Mouse (Mus musculus) limb, embryonic 14.5 days (tissue): ENCODE measurements around the gene Rpl18. TPM values are rescaled to one million over a fixed set of nuclear protein-coding genes. Genes with fewer than 3 reads are reported as not detected.

Experiments
- ATAC-seq: fragments of 200-750 bp; cut with Nextera tagmentation; 2 replicates; pipeline ENCODE4 v1.8.0; 2017; ENCODE audit warnings: low read depth, moderate number of reproducible peaks, moderate TSS enrichment; ENCODE audit not compliant: low FRiP score
- DNase-seq: peaks from one replicate; pipeline ENCODE4 v3.0.0-alpha.2; 2015; ENCODE audit warnings: low spot score
- H3K27ac ChIP-seq: fragments of 300-500 bp; sonication (generic); replicated peaks from 2 replicates; pipeline ENCODE4 v1.5.1; 2014; ENCODE audit warnings: low read depth, mild to moderate bottlenecking, low read length, moderate library complexity, mixed read lengths
- H3K27me3 ChIP-seq: fragments of 300-500 bp; sonication (generic); 2 replicates; pipeline ENCODE4 v1.6.1; 2014; ENCODE audit warnings: low read length, mixed read lengths; ENCODE audit not compliant: control insufficient read depth, insufficient read depth
- H3K36me3 ChIP-seq: fragments of 300-500 bp; sonication (generic); 2 replicates; pipeline ENCODE4 v1.6.1; 2014; ENCODE audit warnings: mild to moderate bottlenecking, low read length, moderate library complexity, mixed read lengths; ENCODE audit not compliant: control insufficient read depth, insufficient read depth
- H3K4me1 ChIP-seq: fragments of 300-500 bp; sonication (generic); 2 replicates; pipeline ENCODE4 v1.6.1; 2014; ENCODE audit warnings: antibody characterized with exemption, low read length, mixed read lengths; ENCODE audit not compliant: control insufficient read depth, insufficient read depth
- H3K4me2 ChIP-seq: fragments of 300-500 bp; sonication (generic); replicated peaks from 2 replicates; pipeline ENCODE4 v1.6.1; 2014; ENCODE audit warnings: low read depth, mild to moderate bottlenecking, low read length, moderate library complexity; ENCODE audit not compliant: severe bottlenecking
- H3K4me3 ChIP-seq: fragments of 300-500 bp; sonication (generic); replicated peaks from 2 replicates; pipeline ENCODE4 v1.5.1; 2014; ENCODE audit warnings: low read length
- H3K9ac ChIP-seq: fragments of 300-500 bp; sonication (generic); 2 replicates; pipeline ENCODE4 v1.6.1; 2014; ENCODE audit warnings: mild to moderate bottlenecking, low read depth, low read length, moderate library complexity; ENCODE audit not compliant: severe bottlenecking
- H3K9me3 ChIP-seq: fragments of 300-500 bp; sonication (generic); 2 replicates; pipeline ENCODE4 v1.6.1; 2016; ENCODE audit warnings: low read length; ENCODE audit not compliant: control insufficient read depth
- POLR2A ChIP-seq: fragments of 200-500 bp; IDR thresholded peaks from 2 replicates; pipeline ENCODE4 v1.8.0; 2012; ENCODE audit warnings: inconsistent platforms, mild to moderate bottlenecking, moderate library complexity, borderline replicate concordance; ENCODE audit not compliant: insufficient read depth, insufficient read length; ENCODE audit errors: extremely low read depth
- WGBS: fragments of 180-500 bp; shearing (Covaris S2); extraction: QIAGEN DNeasy Blood & Tissue Kit; methylation state at CpG from one replicate; pipeline ENCODE4 v1.1.7; 2014; 5-methylcytosine and 5-hydroxymethylcytosine counted together
- polyA plus RNA-seq, 2 experiments: library from polyadenylated mRNA; depleted of rRNA in 1 of 2; stranded (reverse) in 1 of 2; unstranded in 1 of 2; fragments of >200 nt; fragmentation: Nextera tagmentation in 1 of 2; extraction: Ambion mirVana in 1 of 2; gene quantifications; 2 replicates each; pipeline versions ENCODE4 v1.2.1 to v1.2.3; 2012 to 2014

Rpl18 gene
- polyA plus RNA-seq, 2 experiments, result 1,196 to 1,246 TPM

GRCm38 (mm10) chr7:45700301-45701015 lies 14.8 kb upstream of the Rpl18 start:
- Histone ChIP-seq H3K4me3 (peak overlapping the region; percentile 46), H3K4me1 (peaks cover 24% of the 10 kb centered on the region), H3K27ac (no peak overlapping the region), H3K36me3 (no peaks in the 10 kb centered on the region), H3K9ac (peak overlapping the region; percentile 59), H3K4me2 (peak overlapping the region; percentile 93), H3K27me3 (peaks cover 17% of the 10 kb centered on the region; the same call in 1 of the 2 replicates), H3K9me3 (no peaks in the 10 kb centered on the region)
- 0 out of 2 replicates have a peak, but pooled peaks have one; percentile 12 for ATAC-seq
- TF ChIP-seq POLR2A, result no peak
- DNase-seq, result peak; percentile 95
- under 1% methylated on average over 16 of the region's 20 CpGs for WGBS

DNA sequence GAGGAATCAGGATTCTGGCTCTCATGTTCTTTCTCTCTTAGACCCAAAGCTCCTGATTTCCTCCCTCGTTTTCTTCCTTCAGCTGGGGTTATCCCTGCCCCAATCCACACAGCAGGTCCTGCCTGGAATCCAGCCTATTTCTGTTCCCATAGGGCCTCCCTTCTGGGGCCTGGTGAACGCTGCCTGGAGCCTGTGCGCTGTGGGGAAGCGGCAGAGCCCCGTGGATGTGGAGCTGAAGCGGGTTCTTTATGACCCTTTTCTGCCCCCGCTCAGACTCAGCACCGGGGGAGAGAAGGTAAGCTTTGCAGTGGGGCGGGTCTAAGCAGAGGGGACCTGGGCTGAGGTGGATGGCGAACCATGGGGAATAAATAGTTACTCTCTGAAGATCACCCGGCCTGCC lies 14.2 kb upstream of the Rpl18 start:
- H3K9ac ChIP-seq, result peak overlapping the region; percentile 45
- no peaks in the 10 kb centered on the region for H3K36me3 ChIP-seq
- peaks cover 27% of the 10 kb centered on the region for H3K4me1 ChIP-seq
- no peak for TF ChIP-seq POLR2A
- H3K4me3 ChIP-seq, result peak overlapping the region; percentile 46
- DNase-seq (no peak), ATAC-seq (no peak)
- WGBS, result 34% methylated on average over 11 of the region's 11 CpGs
- H3K4me2 ChIP-seq, result peak overlapping the region; percentile 93
- H3K27ac ChIP-seq, result peak overlapping the region; percentile 67
- peaks cover 17% of the 10 kb centered on the region; the same call in 1 of the 2 replicates for H3K27me3 ChIP-seq
- H3K9me3 ChIP-seq, result no peaks in the 10 kb centered on the region

DNA sequence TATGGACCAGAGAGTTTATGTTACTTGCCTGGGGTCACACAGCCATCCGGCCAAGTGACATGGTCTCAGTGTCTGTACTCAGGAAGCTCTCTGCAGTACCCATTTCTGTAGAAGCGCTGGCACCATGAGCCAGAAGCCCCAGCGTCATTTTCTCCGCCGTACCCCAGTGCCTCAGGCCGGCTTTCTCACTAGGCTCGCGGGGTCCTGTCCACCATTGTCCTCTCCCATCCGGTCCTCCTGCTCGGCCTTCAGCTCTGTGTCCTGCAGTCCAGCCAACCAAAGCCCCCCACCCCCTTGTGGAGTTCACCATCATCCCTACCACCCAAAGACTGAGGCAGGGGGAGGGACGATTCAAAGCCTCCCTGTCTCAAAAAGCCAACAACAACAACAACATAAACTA lies 13.7 kb upstream of the Rpl18 start:
- no peaks in the 10 kb centered on the region for H3K9me3 ChIP-seq
- ATAC-seq (no peak), DNase-seq (no peak)
- TF ChIP-seq POLR2A, result no peak
- no peak overlapping the region for H3K27ac ChIP-seq
- H3K36me3 ChIP-seq, result no peaks in the 10 kb centered on the region
- peak overlapping the region; percentile 93; the same call in 1 of the 2 replicates for H3K4me2 ChIP-seq
- H3K4me1 ChIP-seq, result peaks cover 27% of the 10 kb centered on the region
- H3K27me3 ChIP-seq, result peaks cover 17% of the 10 kb centered on the region; the same call in 1 of the 2 replicates
- 85% methylated on average over 11 of the region's 11 CpGs for WGBS
- 0 out of 2 replicates have a peak overlapping the region, but pooled peaks have one; percentile 46 for H3K4me3 ChIP-seq
- H3K9ac ChIP-seq, result no peak overlapping the region

DNA sequence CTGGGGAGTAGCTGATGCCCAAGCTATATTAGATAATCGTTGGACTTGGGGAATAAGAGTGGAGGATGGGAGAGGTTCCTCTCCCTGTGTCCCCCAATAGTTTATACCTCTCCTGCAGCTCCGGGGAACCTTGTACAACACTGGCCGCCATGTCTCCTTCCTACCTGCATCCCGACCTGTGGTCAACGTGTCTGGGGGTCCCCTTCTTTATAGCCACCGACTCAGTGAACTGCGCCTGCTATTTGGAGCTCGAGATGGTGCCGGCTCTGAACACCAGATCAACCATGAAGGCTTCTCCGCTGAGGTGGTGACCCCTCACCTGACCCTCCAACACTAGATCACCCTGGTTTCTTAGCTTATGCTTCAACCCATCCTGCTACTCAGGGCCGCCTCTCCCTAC lies 12.9 kb upstream of the Rpl18 start:
- no peak for ATAC-seq
- peaks cover 17% of the 10 kb centered on the region; the same call in 1 of the 2 replicates for H3K27me3 ChIP-seq
- H3K9me3 ChIP-seq, result no peaks in the 10 kb centered on the region
- no peak overlapping the region for H3K4me2 ChIP-seq
- no peak overlapping the region for H3K9ac ChIP-seq
- WGBS, result 92% methylated on average over 11 of the region's 11 CpGs
- peaks cover 31% of the 10 kb centered on the region for H3K4me1 ChIP-seq
- no peak overlapping the region for H3K27ac ChIP-seq
- DNase-seq, result no peak
- H3K36me3 ChIP-seq, result no peaks in the 10 kb centered on the region
- no peak overlapping the region for H3K4me3 ChIP-seq
- no peak for TF ChIP-seq POLR2A

- Histone ChIP-seq H3K4me1 (peaks cover 38% of the 10 kb centered on the region), H3K27me3 (peaks cover 17% of the 10 kb centered on the region; the same call in 1 of the 2 replicates), H3K27ac (no peak overlapping the region), H3K9ac (no peak overlapping the region), H3K9me3 (no peaks in the 10 kb centered on the region), H3K36me3 (no peaks in the 10 kb centered on the region), H3K4me3 (no peak overlapping the region), H3K4me2 (peak overlapping the region; percentile 88; the same call in 1 of the 2 replicates)
- no peak for TF ChIP-seq POLR2A
- ATAC-seq (no peak), DNase-seq (no peak)
- 90% methylated on average over 17 of the region's 17 CpGs for WGBS
Measured at GRCm38 (mm10) chr7:45702809-45703520, 12.3 kb upstream of the Rpl18 start.
